Mouse (Mus musculus): Measurements from ENCODE around the gene Cbln4. TPM values are rescaled to one million over a fixed set of nuclear protein-coding genes. Genes with fewer than 3 reads are reported as not detected.

The Cbln4 gene
- total RNA-seq, 2 experiments from 2014 or later = not detected

Other genes with a start within 250 kb of the Cbln4 start
- not detected for gene Mc3r, start 205.0 kb upstream of the Cbln4 start, total RNA-seq (2021)